Mouse (Mus musculus) liver, adult 2 months (tissue): ENCODE results near the gene Gpnmb. TPM values are rescaled to one million over a fixed set of nuclear protein-coding genes. Genes with fewer than 3 reads are reported as not detected.
A peak's percentile ranks its signal among the peaks of the same experiment; 100 is the strongest.

Experiments
- DNase-seq: peaks from one replicate; pipeline ENCODE4 v3.0.0-alpha.2; 2011; ENCODE audit warnings: low read depth, low spot score; ENCODE audit errors: extremely low read depth
- H3K27ac ChIP-seq: fragments of 200-500 bp; replicated peaks from 2 replicates; pipeline ENCODE4 v1.5.1; 2012; ENCODE audit warnings: low read depth, mild to moderate bottlenecking, control low read depth, inconsistent platforms, low read length; ENCODE audit not compliant: insufficient read depth
- H3K27me3 ChIP-seq: fragments of 200-500 bp; 2 replicates; pipeline ENCODE4 v1.6.1; 2012; ENCODE audit warnings: mild to moderate bottlenecking, moderate library complexity, low read length, inconsistent platforms; ENCODE audit not compliant: control insufficient read depth, insufficient read depth
- H3K36me3 ChIP-seq: fragments of 200-500 bp; 2 replicates; pipeline ENCODE4 v1.6.1; 2012; ENCODE audit warnings: low read length, inconsistent platforms; ENCODE audit not compliant: control insufficient read depth, insufficient read depth
- H3K4me1 ChIP-seq: fragments of 200-500 bp; 2 replicates; pipeline ENCODE4 v1.6.1; 2011; ENCODE audit warnings: low read length; ENCODE audit not compliant: control insufficient read depth, insufficient read depth
- H3K4me3 ChIP-seq: fragments of 200-500 bp; 2 replicates; pipeline ENCODE4 v1.5.1; 2011; ENCODE audit warnings: low read depth, mild to moderate bottlenecking, control low read depth, low read length, moderate library complexity; ENCODE audit not compliant: insufficient read depth
- H3K79me2 ChIP-seq: fragments of 200-500 bp; 2 replicates; pipeline ENCODE4 v1.6.1; 2012; ENCODE audit warnings: inconsistent platforms, mild to moderate bottlenecking, low read length, moderate library complexity; ENCODE audit not compliant: control insufficient read depth, insufficient read depth
- H3K9ac ChIP-seq: fragments of 200-500 bp; 2 replicates; pipeline ENCODE4 v1.6.1; 2012; ENCODE audit warnings: low read depth, mild to moderate bottlenecking, control low read depth, inconsistent platforms, low read length
- CTCF ChIP-seq: fragments of 200-500 bp; IDR thresholded peaks from 2 replicates; pipeline ENCODE4 v1.5.1; 2011; ENCODE audit warnings: low read depth, low read length, control low read depth
- POLR2A ChIP-seq: fragments of 200-500 bp; IDR thresholded peaks from 2 replicates; pipeline ENCODE4 v1.6.1; 2011; ENCODE audit warnings: low read length, control low read depth; ENCODE audit not compliant: insufficient read depth; ENCODE audit errors: extremely low read depth
- WGBS: fragments of 180-500 bp; shearing (Covaris S2); methylation state at CpG from one replicate; pipeline ENCODE4 v1.1.7; 2018; 5-methylcytosine and 5-hydroxymethylcytosine counted together
- polyA plus RNA-seq: library from polyadenylated mRNA; depleted of rRNA; stranded (reverse); fragments of >200 nt; gene quantifications from 2 replicates; pipeline ENCODE4 v1.2.3, GENCODE M21; 2012
- total RNA-seq: library from RNA; depleted of rRNA; stranded (reverse); fragments of >200 nt; gene quantifications from 2 replicates; pipeline ENCODE4 v1.2.3, GENCODE M21; 2014

Gpnmb gene
- total and polyA plus RNA-seq, 2 experiments: under 0.01 to 0.20 TPM

- WGBS: 96% methylated on average over 4 of the region's 4 CpGs
- DNase-seq: no peak
- no peak for TF ChIP-seq POLR2A
- no peak for TF ChIP-seq CTCF
- Histone ChIP-seq H3K79me2 (no peaks in the 10 kb centered on the region; the same call in 1 of the 2 replicates), H3K27me3 (no peaks in the 10 kb centered on the region), H3K36me3 (peaks cover 37% of the 10 kb centered on the region), H3K4me3 (no peak overlapping the region), H3K9ac (no peak overlapping the region), H3K4me1 (no peaks in the 10 kb centered on the region), H3K27ac (no peak overlapping the region)
These were observed 46.7 kb downstream of the Gpnmb start for GRCm38 (mm10) chr6:49083008-49083407.

- H3K36me3 ChIP-seq: peaks cover 6% of the 10 kb centered on the region; the same call in 1 of the 2 replicates
- WGBS: 78% methylated on average over 10 of the region's 10 CpGs
- H3K79me2 ChIP-seq: no peaks in the 10 kb centered on the region
- no peaks in the 10 kb centered on the region for H3K27me3 ChIP-seq
- peak; percentile 26 for DNase-seq
- H3K27ac ChIP-seq: no peak overlapping the region
- TF ChIP-seq CTCF: no peak
- TF ChIP-seq POLR2A: no peak
- peaks cover 7% of the 10 kb centered on the region; the same call in 1 of the 2 replicates for H3K4me1 ChIP-seq
- no peak overlapping the region for H3K4me3 ChIP-seq
- no peak overlapping the region for H3K9ac ChIP-seq
These were observed 58.6 kb downstream of the Gpnmb start for GRCm38 (mm10) chr6:49094968-49095367.

- no peak for DNase-seq
- Histone ChIP-seq H3K27ac (no peak overlapping the region), H3K4me3 (no peak overlapping the region), H3K36me3 (0 out of 2 replicates have a peak, but pooled peaks cover 1% of the 10 kb centered on the region), H3K27me3 (no peaks in the 10 kb centered on the region), H3K79me2 (no peaks in the 10 kb centered on the region), H3K4me1 (peaks cover 7% of the 10 kb centered on the region; the same call in 1 of the 2 replicates), H3K9ac (no peak overlapping the region)
- WGBS: 60% methylated on average over 7 of the region's 7 CpGs
- TF ChIP-seq POLR2A: no peak
- TF ChIP-seq CTCF: no peak
These were observed 60.1 kb downstream of the Gpnmb start for GRCm38 (mm10) chr6:49096421-49096820.

GRCm38 (mm10) chr6:49096933-49097461 lies 60.7 kb downstream of the Gpnmb start:
- WGBS: 6% methylated on average over 13 of the region's 13 CpGs
- peak; percentile 91 for DNase-seq
- no peaks in the 10 kb centered on the region for H3K27me3 ChIP-seq
- H3K79me2 ChIP-seq: no peaks in the 10 kb centered on the region
- H3K4me3 ChIP-seq: no peak overlapping the region
- H3K9ac ChIP-seq: no peak overlapping the region
- H3K4me1 ChIP-seq: peaks cover 7% of the 10 kb centered on the region; the same call in 1 of the 2 replicates
- no peak overlapping the region for H3K27ac ChIP-seq
- H3K36me3 ChIP-seq: no peaks in the 10 kb centered on the region
- TF ChIP-seq POLR2A: no peak
- no peak for TF ChIP-seq CTCF

GRCm38 (mm10) chr6:49097596-49098110 lies 61.3 kb downstream of the Gpnmb start:
- TF ChIP-seq POLR2A: no peak
- no peak for TF ChIP-seq CTCF
- peaks cover 7% of the 10 kb centered on the region; the same call in 1 of the 2 replicates for H3K4me1 ChIP-seq
- no peaks in the 10 kb centered on the region for H3K36me3 ChIP-seq
- no peaks in the 10 kb centered on the region for H3K27me3 ChIP-seq
- WGBS: 16% methylated on average over 5 of the region's 5 CpGs
- no peaks in the 10 kb centered on the region for H3K79me2 ChIP-seq
- DNase-seq: peak; percentile 41
- H3K4me3 ChIP-seq: no peak overlapping the region
- no peak overlapping the region for H3K27ac ChIP-seq
- H3K9ac ChIP-seq: no peak overlapping the region

- 86% methylated on average over 1 of the region's 1 CpGs for WGBS
- no peak for DNase-seq
- TF ChIP-seq POLR2A: no peak
- TF ChIP-seq CTCF: no peak
- Histone ChIP-seq H3K36me3 (no peaks in the 10 kb centered on the region), H3K9ac (no peak overlapping the region), H3K27ac (no peak overlapping the region), H3K4me3 (no peak overlapping the region), H3K27me3 (no peaks in the 10 kb centered on the region), H3K4me1 (peaks cover 7% of the 10 kb centered on the region; the same call in 1 of the 2 replicates), H3K79me2 (no peaks in the 10 kb centered on the region)
These were observed 62.7 kb downstream of the Gpnmb start for GRCm38 (mm10) chr6:49099086-49099485.
